Mouse (Mus musculus) lung, postnatal 36 days (tissue): ENCODE data around the gene Foxi1.

ENCODE experiments used
- DNase-seq: peaks from one replicate; pipeline ENCODE4 v3.0.0; 2022; ENCODE audit warnings: mixed read lengths

Gene Foxi1

GRCm38 (mm10) chr11:34155235-34155634, 52.7 kb downstream of the Foxi1 start:
- DNase-seq, result no peak
